Mouse (Mus musculus) mouse embryonic stem cell (cell line): Measurements from ENCODE around the gene Mpo.

Source experiments
- in situ Hi-C, 2 experiments: fragments of 300-500 bp; cut with MboI; formaldehyde crosslinking; loops; 1 replicate in 1 of 2; 3 replicates in 1 of 2; pipeline ENCODE4 v1.14.3; 2019 to 2020; ENCODE audit warnings: low sequenced_read_pairs in 2 of 2, low pct_unique_long_range_greater_than_20kb in 1 of 2, mixed read lengths in 1 of 2; ENCODE audit not compliant: unreplicated experiment in 1 of 2

Gene Mpo

GRCm38 (mm10) chr11:87778915-87779314 is 14.5 kb upstream of the Mpo start:
- in situ Hi-C loops = no loop called here

GRCm38 (mm10) chr11:87779392-87779791 is 14.0 kb upstream of the Mpo start:
- in situ Hi-C loops = no loop called here

- in situ Hi-C loops = no loop called here
Measured at GRCm38 (mm10) chr11:87780130-87780529, 13.3 kb upstream of the Mpo start.

- in situ Hi-C loops = no loop called here
Measured at GRCm38 (mm10) chr11:87790088-87790487, 3.3 kb upstream of the Mpo start.

GRCm38 (mm10) chr11:87801711-87802275 is 8.4 kb downstream of the Mpo start:
- in situ Hi-C loops = no loop called here

GRCm38 (mm10) chr11:87802621-87803020 is 9.2 kb downstream of the Mpo start:
- in situ Hi-C loops = no loop called here

- in situ Hi-C loops = no loop called here
Measured at GRCm38 (mm10) chr11:87805448-87805847, 12.1 kb downstream of the Mpo start.

GRCm38 (mm10) chr11:87807433-87807832 is 14.1 kb downstream of the Mpo start:
- in situ Hi-C loops = no loop called here

GRCm38 (mm10) chr11:87808236-87808635 is 14.9 kb downstream of the Mpo start:
- in situ Hi-C loops = no loop called here

GRCm38 (mm10) chr11:87811396-87811795 is 18.0 kb downstream of the Mpo start:
- in situ Hi-C loops = no loop called here

- in situ Hi-C loops = no loop called here
Measured at GRCm38 (mm10) chr11:87814831-87815230, 21.4 kb downstream of the Mpo start.

GRCm38 (mm10) chr11:87816707-87817442 is 23.5 kb downstream of the Mpo start:
- in situ Hi-C loops = no loop called here

GRCm38 (mm10) chr11:87817443-87817773 is 24.0 kb downstream of the Mpo start:
- in situ Hi-C loops = no loop called here

GRCm38 (mm10) chr11:87821502-87821901 is 28.1 kb downstream of the Mpo start:
- in situ Hi-C loops = no loop called here

- in situ Hi-C loops = no loop called here
Measured at GRCm38 (mm10) chr11:87828239-87828900, 35.0 kb downstream of the Mpo start, which contains the start of gene Lpo. Gene Lpo, minus strand, starts transcription at chr11:87828289.

- in situ Hi-C loops = no loop called here
Measured at GRCm38 (mm10) chr11:87840676-87841075, 47.3 kb downstream of the Mpo start.

- in situ Hi-C loops = no loop called here
Measured at GRCm38 (mm10) chr11:87841436-87841835, 48.1 kb downstream of the Mpo start.

GRCm38 (mm10) chr11:87846968-87847600 is 53.7 kb downstream of the Mpo start:
- in situ Hi-C loops = no loop called here

- in situ Hi-C loops = no loop called here
Measured at GRCm38 (mm10) chr11:87847884-87848283, 54.5 kb downstream of the Mpo start.
